Mouse (Mus musculus): Measurements from ENCODE around the gene Nfx1.

DNA sequence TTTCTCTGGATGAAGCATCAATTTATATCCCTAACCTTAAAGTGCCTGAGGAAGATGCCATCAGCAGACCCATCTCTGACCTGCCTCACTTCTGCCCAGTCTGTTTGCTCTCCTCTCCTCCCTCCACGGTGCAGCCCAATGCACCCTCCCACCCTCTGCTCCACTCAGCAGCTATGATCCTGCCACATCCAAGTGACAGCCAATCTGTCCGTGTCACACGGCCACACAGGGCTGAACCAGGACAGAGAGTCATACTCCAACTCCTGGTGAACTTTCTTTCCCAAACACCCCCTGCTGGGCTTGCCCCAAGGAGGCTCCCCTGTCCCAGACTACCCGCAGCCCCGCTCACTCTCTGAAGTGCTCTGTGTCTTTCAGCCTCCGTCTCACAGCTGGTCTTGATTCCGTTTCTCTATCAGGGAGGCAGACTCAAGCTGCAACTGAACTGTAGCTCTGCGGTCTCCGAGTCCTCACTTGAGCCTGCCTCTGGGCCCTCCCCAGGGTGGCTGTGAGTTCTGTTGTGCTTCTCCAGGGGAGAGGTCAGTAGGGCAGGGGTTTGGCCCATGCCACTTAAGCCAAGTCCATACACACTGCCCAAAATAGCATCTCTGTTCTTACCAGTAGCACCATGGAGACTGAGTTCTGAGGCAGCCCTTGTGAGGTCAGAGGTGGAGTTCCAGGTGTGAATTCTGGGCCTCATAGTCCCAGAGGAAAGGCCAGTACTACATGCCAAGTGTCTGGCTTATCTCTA is 77.0 kb downstream of the Nfx1 start, which contains the start of gene Aqp7:
- no peak for TF ChIP-seq CTCF (IDR thresholded peaks at IDR 0.05; ENCODE audit: low read depth)
- TF ChIP-seq EP300 (IDR thresholded peaks at IDR 0.05; ENCODE audit: low read depth), result no peak
